In genomic region chr3:31961175-31961574, GRCm38 (mm10) we compare ENCODE assay signal across 23 mouse cellular contexts. TPM values are rescaled to one million over a fixed set of nuclear protein-coding genes. Genes with fewer than 3 reads are reported as not detected.
A peak's percentile ranks its signal among the peaks of the same experiment; 100 is the strongest.
DNase-seq lines count a peak whose midpoint lies in the region; ATAC-seq lines count a peak whose summit lies in the region.
"Had no signal": no experiment of that assay in that cellular context is flagged by ENCODE, and none has a peak within 500 bp of the region (broad histone marks: within the 10 kb centered on the region; RNA-seq: fewer than 3 reads in every experiment).

No protein-coding gene starts in this region.

- H3K9ac ChIP-seq in heart, embryonic 12.5 days = no peak overlapping the region
- H3K9ac ChIP-seq in midbrain, embryonic 13.5 days (replicated peaks) = no peak overlapping the region
- no peak overlapping the region for H3K9ac ChIP-seq in midbrain, embryonic 15.5 days
- H3K9ac ChIP-seq in hindbrain, embryonic 13.5 days = no peak overlapping the region
- H3K9ac ChIP-seq: embryonic facial prominence, embryonic 13.5 days; heart, embryonic 15.5 days had no signal

- H3K4me2 ChIP-seq in heart, embryonic 12.5 days = no peak overlapping the region
- H3K4me2 ChIP-seq in midbrain, embryonic 13.5 days (replicated peaks) = no peak overlapping the region
- H3K4me2 ChIP-seq in midbrain, embryonic 15.5 days = no peak overlapping the region
- H3K4me2 ChIP-seq in hindbrain, embryonic 13.5 days = no peak overlapping the region
- H3K4me2 ChIP-seq: embryonic facial prominence, embryonic 13.5 days; heart, embryonic 15.5 days had no signal

- ATAC-seq in heart, embryonic 12.5 days (ENCODE audit: insufficient number of reproducible peaks, low FRiP score) = no peak
- no peak for ATAC-seq in midbrain, embryonic 13.5 days
- ATAC-seq in midbrain, embryonic 15.5 days (replicated peaks) = no peak
- ATAC-seq in hindbrain, embryonic 13.5 days (ENCODE audit: low FRiP score) = 0 out of 2 replicates have a peak, but pooled peaks have one; percentile 29
- ATAC-seq: activated CD4-positive, CD25-positive, alpha-beta regulatory T cell, adult 4 months; forebrain, embryonic 14.5 days; inflammation-experienced regulatory T-cells, adult 6 months; Patski had no signal

- 70% methylated on average over 3 of the region's 3 CpGs for WGBS in heart, embryonic 12.5 days
- 48% methylated on average over 3 of the region's 3 CpGs for WGBS in midbrain, embryonic 13.5 days
- WGBS in midbrain, embryonic 15.5 days = 40% methylated on average over 3 of the region's 3 CpGs
- WGBS in hindbrain, embryonic 13.5 days = 31% methylated on average over 3 of the region's 3 CpGs

- H3K9me3 ChIP-seq in heart, embryonic 12.5 days (replicated peaks) = no peaks in the 10 kb centered on the region
- no peaks in the 10 kb centered on the region for H3K9me3 ChIP-seq in midbrain, embryonic 13.5 days
- no peaks in the 10 kb centered on the region for H3K9me3 ChIP-seq in midbrain, embryonic 15.5 days
- no peaks in the 10 kb centered on the region for H3K9me3 ChIP-seq in hindbrain, embryonic 13.5 days
- H3K9me3 ChIP-seq: embryonic facial prominence, embryonic 13.5 days; heart, embryonic 10.5 days; heart, embryonic 15.5 days had no signal

- H3K4me1 ChIP-seq in heart, embryonic 12.5 days (replicated peaks) = no peaks in the 10 kb centered on the region
- 0 out of 2 replicates have a peak, but pooled peaks cover 9% of the 10 kb centered on the region for H3K4me1 ChIP-seq in midbrain, embryonic 13.5 days (replicated peaks)
- H3K4me1 ChIP-seq in midbrain, embryonic 15.5 days = peaks cover 5% of the 10 kb centered on the region; the same call in 1 of the 2 replicates
- no peaks in the 10 kb centered on the region; the same call in 1 of the 2 replicates for H3K4me1 ChIP-seq in hindbrain, embryonic 13.5 days (replicated peaks)
- H3K4me1 ChIP-seq: embryonic facial prominence, embryonic 13.5 days; heart, embryonic 15.5 days had no signal

- peak; percentile 18 for DNase-seq in heart, adult 11 months
- no peak for DNase-seq in thymus, postnatal 4 days
- DNase-seq in ovary, postnatal 36 days (ENCODE audit: low spot score) = no peak
- DNase-seq: adrenal gland, postnatal 14 days; cerebellum, adult 18-20 months; cerebellum, adult 9-11 months; cerebellum, postnatal 36 days; gastrocnemius, postnatal 36 days; heart, adult 18-20 months; heart, postnatal 14 days had no signal

- no peak overlapping the region for H3K4me3 ChIP-seq in heart, embryonic 12.5 days
- no peak overlapping the region for H3K4me3 ChIP-seq in midbrain, embryonic 13.5 days (replicated peaks)
- H3K4me3 ChIP-seq in midbrain, embryonic 15.5 days = no peak overlapping the region
- H3K4me3 ChIP-seq in hindbrain, embryonic 13.5 days = no peak overlapping the region
- H3K4me3 ChIP-seq: embryonic facial prominence, embryonic 13.5 days; heart, embryonic 10.5 days; heart, embryonic 15.5 days had no signal

- H3K27ac ChIP-seq in heart, embryonic 12.5 days (ENCODE audit: poor library complexity, severe bottlenecking) = no peak overlapping the region
- H3K27ac ChIP-seq in midbrain, embryonic 13.5 days = 0 out of 2 replicates have a peak overlapping the region, but pooled peaks have one; percentile 2
- no peak overlapping the region for H3K27ac ChIP-seq in midbrain, embryonic 15.5 days
- no peak overlapping the region for H3K27ac ChIP-seq in hindbrain, embryonic 13.5 days
- H3K27ac ChIP-seq: embryonic facial prominence, embryonic 13.5 days; heart, embryonic 10.5 days; heart, embryonic 15.5 days had no signal

- no peaks in the 10 kb centered on the region for H3K27me3 ChIP-seq in heart, embryonic 12.5 days (replicated peaks)
- no peaks in the 10 kb centered on the region for H3K27me3 ChIP-seq in midbrain, embryonic 13.5 days
- no peaks in the 10 kb centered on the region for H3K27me3 ChIP-seq in midbrain, embryonic 15.5 days (replicated peaks)
- H3K27me3 ChIP-seq in hindbrain, embryonic 13.5 days = no peaks in the 10 kb centered on the region
- H3K27me3 ChIP-seq: CH12.LX; embryonic facial prominence, embryonic 13.5 days; heart, embryonic 15.5 days had no signal

- no peaks in the 10 kb centered on the region for H3K36me3 ChIP-seq in heart, embryonic 12.5 days
- no peaks in the 10 kb centered on the region for H3K36me3 ChIP-seq in midbrain, embryonic 13.5 days
- H3K36me3 ChIP-seq in midbrain, embryonic 15.5 days (replicated peaks) = no peaks in the 10 kb centered on the region
- H3K36me3 ChIP-seq in hindbrain, embryonic 13.5 days = no peaks in the 10 kb centered on the region
- H3K36me3 ChIP-seq: embryonic facial prominence, embryonic 13.5 days; heart, embryonic 10.5 days; heart, embryonic 15.5 days had no signal

RNA-seq across cellular contexts. Expression of gene Kcnmb2, which starts 58.9 kb away (rescaled TPM):
- polyA plus RNA-seq in heart, embryonic 12.5 days (2016; fragmentation: Nextera tagmentation; extraction: Ambion mirVana) = 0.61 and 0.92 TPM in 2 replicates
- 6.5 and 6.9 TPM in 2 replicates for polyA plus RNA-seq in midbrain, embryonic 13.5 days (2015; fragmentation: Nextera tagmentation; extraction: Ambion mirVana)
- 13.4 and 14.0 TPM in 2 replicates for polyA plus RNA-seq in midbrain, embryonic 15.5 days (2015; fragmentation: Nextera tagmentation; extraction: Ambion mirVana)
- polyA plus RNA-seq in hindbrain, embryonic 13.5 days (2015; fragmentation: Nextera tagmentation; extraction: Ambion mirVana) = 14.0 and 14.5 TPM in 2 replicates
- polyA plus RNA-seq: C2C12; inflammation-experienced regulatory T-cells, adult 6 months; Patski had no signal
